Mouse (Mus musculus) thymus, adult 18-20 months (tissue): ENCODE measurements around the gene Ppm1f.
"Not testable (repeated sequence)": the region's sequence is repeated elsewhere in the genome, so short reads cannot be mapped to it uniquely, and the experiment has no call there.

Experiments
- DNase-seq, 2 experiments: peaks; one replicate each; pipeline ENCODE4 v3.0.0; 2022; ENCODE audit warnings: mixed read lengths in 2 of 2

The Ppm1f gene

GRCm38 (mm10) chr16:16896382-16897055 lies at the start of gene Ppm1f:
Ppm1f (plus strand) TSS chr16:16896469.
- DNase-seq = peak; percentile 92 to 94

DNA sequence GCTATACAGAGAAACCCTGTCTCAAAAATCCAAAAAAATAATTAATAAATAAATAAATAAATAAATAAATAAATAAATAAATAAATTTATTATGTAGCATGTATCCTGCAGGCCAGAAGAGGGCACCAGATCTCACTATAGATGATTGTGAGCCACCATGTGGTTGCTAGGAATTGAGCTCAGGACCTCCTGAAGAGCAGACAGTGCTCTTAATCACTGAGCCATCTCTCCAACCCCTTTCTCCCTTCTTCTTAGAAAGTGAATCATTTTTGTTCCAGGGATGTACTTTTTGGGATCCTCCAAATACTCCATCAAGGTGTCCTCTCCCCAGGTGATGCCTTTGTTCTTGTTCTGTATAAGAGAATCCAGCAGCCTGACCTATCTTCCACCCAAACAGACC lies 47.1 kb upstream of the Ppm1f start:
- no peak for DNase-seq

DNA sequence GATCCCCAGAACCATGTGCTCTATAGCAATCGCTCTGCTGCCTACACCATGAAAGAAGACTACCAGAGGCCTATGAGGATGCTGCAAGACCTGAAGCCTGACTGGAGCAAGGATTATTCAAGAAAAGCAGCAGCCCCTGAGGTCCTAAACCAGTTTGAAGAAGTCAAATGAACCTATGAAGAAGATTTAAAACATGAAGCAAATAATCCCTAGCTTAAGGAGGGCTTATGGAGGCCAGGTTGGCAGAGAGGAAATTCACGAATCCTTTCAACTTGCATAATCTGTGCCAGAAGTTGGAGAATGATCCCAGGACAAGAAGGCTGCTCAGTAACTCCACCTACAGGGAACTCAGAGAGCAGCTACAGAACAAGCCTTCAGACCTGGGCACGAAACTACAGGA lies 43.9 kb upstream of the Ppm1f start:
- no peak for DNase-seq

DNA sequence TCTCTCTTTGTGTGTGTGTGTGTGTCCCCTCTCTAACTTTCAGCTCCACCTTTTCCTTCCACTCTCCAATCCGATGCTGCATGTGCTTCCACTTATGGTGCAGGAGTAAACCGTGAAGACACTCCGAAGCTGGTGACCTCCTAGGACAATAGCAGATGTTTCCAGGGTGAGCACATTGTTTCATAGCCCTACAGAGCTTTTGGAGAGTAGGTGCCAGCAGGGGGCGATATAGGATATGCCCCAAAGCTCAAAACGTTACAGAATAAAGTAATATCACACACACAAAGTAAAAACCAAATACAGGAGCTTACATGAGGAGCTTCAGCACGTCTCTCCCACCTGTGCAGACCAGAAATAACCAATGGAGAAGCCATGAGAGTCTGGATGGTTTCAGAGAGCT lies 41.4 kb upstream of the Ppm1f start:
- peak; percentile 40 to 45 for DNase-seq

DNA sequence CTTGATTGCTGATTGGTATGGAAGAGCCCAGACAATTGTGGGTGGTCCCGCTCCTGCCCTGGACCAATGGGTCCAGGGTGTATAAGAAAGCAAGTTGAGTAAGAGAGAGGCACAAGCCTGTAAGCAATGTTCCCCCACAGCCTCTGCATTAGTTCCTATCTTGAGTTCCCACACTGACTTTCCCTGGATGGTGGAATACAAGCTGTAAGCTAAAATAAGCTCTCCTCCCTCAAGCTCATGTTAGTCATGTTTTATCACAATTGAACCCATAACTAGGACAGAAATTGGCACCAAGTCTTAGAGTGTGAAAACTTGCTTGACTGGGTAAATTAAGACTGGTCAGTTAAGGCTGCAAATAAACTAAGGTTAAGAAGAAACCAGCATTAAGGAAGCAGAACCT lies 40.7 kb upstream of the Ppm1f start:
- no peak for DNase-seq

DNA sequence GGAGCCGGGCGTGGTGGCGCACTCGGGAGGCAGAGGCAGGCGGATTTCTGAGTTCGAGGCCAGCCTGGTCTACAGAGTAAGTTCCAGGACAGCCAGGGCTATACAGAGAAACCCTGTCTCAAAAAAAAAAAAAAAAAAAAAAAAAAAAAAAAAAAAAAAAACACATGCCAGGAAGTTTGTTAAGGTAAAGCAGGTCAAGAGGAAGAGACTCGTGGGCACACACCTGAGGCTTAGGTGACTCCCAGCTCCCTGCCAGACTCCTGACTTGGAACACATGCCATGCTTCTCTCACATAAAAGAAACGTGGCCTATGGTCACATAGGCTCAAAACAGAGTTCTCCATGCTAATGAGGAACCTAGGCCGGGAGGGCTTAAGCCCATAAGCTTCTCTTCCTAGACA lies 40.2 kb upstream of the Ppm1f start:
- DNase-seq = not testable (repeated sequence)

DNA sequence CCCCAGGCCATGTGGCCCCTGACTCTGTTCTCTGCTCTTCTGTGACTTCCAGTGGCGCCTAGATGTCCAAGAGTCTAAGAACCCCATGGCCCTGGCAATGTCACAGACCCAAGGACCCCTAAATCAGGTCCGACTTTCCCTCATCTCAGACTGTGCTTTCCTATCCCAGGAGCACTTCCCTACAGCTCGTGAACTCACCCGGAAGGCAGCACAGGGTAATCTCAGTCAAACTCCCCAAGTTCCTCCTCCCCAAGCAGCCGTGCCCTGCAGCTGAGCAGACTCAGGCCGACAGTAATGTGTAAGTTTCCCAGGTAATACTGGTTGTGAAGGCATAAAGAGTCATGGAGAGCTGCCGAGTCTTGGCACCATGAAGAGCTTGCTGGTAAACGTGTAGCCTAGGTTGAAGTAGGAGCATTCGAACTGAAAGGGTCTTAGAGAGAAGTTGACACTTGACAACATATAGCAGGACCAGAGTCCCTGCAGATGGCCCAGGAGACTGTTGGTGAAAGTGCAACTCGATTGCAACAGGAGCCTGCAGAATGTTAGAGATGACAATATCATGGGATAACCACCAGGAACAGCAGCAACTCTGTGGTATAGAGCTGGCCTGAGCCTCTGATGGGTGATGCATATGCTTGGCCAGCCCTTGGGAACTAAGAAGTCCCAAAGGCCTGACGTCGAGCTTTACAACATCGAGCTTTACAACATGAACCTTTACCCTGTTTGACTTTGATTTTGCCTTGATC lies 39.4 kb upstream of the Ppm1f start:
- DNase-seq = no peak

DNA sequence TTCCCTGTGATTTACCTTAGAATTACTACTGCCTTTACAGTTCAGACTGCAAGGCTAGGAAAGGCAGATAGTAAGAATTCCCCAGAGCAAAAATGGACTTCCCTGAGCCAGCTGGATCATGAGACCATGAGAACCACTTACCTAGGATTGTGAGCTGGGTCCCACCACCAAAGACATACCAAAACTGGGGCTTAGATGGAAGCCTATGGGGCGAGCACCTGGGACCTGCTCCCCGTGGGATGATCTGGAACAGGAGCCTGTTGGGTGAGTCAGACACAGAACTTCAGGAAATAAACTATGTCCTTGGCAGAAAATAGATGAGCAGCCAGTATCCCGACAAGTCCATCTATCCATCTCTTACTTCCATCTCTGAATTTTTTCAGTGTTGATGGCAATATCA lies 34.0 kb upstream of the Ppm1f start:
- no peak for DNase-seq

- no peak for DNase-seq
Observed at GRCm38 (mm10) chr16:16863978-16864377, 32.3 kb upstream of the Ppm1f start, which contains the start of gene Igll1. Igll1 (minus strand) TSS chr16:16863985.

DNA sequence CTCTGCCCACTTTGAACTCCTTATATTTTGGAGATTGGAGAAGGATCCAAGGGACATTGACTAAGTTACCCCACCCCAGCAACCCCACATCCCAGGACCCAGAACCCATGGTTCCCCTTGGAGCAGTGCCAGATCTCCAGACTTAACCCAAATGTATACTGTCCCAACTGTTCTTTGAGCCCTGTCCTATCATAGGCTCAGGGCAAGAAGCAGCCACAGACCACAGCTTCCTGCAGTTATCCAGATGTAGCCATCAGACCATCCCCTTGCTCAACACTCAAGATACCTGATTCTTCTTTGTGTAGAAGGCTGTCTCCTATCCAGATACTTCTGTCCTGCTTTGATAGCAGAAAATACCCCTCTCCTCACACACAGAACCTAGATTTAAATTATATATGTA lies 31.1 kb upstream of the Ppm1f start:
- DNase-seq = no peak

GRCm38 (mm10) chr16:16865696-16866561 lies 30.3 kb upstream of the Ppm1f start:
- DNase-seq = no peak

- DNase-seq = no peak
Observed at GRCm38 (mm10) chr16:16870241-16870616, 26.0 kb upstream of the Ppm1f start.

DNA sequence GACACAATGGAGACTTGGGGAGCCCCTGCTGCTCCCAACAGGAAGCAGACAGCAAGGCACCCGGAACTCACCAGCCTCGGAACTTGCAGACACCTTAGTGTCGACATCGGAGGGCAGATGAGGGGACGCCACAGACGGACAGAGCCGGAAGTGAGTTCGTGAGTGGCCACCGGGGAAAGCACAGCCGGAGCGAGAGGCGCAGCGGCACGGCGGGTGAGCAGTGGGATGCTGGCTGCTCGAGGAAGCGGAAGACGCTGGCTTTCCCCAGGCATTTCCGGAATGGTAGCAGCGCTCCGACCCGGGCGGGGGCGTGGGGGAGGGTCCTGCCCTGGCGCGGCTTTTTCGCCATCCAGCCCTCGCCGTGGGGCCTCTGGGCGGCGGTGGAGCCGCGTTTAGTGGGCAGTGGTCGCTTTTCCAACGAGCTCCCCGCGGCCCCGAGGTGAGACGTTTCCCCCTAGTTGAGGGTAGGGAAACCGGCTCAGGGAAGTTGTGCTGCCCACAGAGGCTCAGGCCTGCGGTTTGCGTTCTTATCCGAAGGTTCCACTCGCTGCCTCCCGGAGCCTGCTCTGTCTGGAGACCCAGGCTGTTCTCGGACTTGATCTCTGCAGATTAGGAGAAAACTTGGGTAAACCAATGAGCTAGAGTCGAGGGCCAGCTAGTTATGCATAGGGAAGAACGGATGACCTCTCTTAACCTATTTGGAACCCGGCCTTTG lies 25.5 kb upstream of the Ppm1f start, which contains the start of the genes Top3b and Vpreb1:
TSS of gene Top3b (plus strand) at position 120 of the 715 bp plus-strand sequence.
TSS of gene Vpreb1 (minus strand) at position 227 of the 715 bp plus-strand sequence.
- peak; percentile 82 to 84 for DNase-seq

GRCm38 (mm10) chr16:16879025-16879424 lies 17.2 kb upstream of the Ppm1f start:
- DNase-seq = no peak

DNA sequence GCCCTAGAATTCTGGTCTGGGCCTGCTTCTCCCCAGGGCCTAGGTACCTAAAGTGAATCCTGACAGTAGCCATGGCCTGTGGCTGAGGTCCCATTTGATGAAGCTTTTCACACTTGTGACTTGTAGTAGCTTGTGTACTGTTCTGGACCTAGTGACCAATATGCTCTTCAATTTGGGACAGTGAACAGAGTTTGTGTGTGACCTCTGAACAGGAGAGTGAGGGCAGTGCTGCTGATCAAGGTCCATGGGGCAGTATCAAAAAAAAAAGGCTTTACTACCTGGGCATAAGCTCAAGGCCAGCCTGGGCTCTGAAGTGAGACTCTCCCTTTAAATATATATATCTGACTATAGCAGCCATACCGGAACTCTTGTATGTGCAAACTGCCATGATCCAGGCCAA lies 7.9 kb upstream of the Ppm1f start:
- DNase-seq = no peak

DNA sequence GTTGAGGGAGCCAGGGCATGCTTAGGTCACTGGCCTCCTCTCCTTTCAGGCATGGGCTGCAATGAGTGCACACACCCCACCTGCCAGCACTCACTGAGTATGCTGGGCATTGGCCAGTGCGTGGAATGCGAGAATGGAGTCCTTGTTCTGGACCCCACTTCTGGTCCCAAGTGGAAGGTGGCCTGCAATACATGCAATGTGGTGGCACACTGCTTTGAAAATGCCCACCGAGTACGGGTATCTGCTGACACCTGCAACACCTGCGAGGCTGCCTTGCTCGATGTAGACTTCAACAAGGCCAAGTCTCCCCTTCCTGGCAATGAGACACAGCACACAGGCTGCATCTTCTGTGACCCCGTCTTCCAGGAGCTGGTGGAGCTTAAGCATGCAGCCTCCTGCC lies 3.9 kb upstream of the Ppm1f start:
- no peak for DNase-seq

DNA sequence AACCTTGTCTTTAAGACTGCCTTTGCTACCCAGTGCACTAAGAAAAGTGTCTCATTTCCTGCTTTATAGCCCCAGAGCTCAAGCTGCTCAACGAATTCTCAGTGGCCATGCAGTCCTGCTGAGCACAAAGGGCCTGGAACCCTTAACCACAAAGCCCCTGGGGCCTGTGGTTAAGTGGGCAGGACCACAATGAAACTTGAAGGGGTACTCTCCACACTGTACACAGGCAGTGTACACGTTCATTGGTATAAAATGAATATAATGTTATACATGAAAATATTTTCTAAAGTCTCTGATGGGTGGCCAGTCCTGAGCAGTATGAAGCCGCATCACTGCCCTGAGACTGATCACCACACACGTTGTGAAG lies 271 bp upstream of the Ppm1f start:
- DNase-seq = no peak

GRCm38 (mm10) chr16:16897056-16897584 lies 851 bp downstream of the Ppm1f start:
- DNase-seq = no peak

DNA sequence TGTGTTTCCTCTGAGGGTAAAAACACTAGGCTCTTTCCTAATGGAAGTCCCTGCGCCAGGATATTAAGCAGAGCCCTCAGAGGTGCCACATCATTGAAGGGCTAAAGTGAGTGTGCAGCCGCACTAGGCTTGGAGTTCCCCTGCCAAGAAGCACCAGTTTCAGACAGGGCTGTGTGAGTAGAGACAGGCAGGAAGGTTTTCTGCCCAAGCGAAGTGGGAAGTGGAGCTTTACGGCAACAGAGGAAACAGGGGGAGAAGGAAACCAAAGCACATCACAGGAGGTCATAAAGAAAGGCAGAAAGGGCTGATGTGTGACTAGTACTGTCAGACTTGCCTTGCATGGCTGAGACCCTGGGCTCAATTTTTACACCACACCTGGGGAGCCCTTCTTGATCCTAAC lies 6.1 kb downstream of the Ppm1f start:
- no peak for DNase-seq

DNA sequence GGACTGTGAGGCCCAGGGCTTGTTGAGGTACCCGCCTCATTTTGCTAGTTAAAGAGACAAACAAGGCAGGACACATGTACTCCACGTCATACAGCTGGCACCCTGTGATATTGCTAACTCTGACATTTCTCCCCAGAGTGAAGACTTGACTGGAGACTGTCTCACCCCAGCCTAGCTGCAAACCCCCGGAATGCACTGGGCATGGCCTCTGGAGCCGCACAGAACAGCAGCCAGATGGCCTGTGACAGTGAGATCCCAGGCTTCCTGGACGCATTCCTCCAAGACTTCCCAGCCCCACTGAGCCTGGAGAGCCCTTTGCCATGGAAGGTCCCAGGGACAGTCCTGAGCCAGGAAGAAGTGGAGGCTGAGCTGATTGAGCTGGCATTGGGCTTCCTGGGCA lies 6.9 kb downstream of the Ppm1f start:
- no peak for DNase-seq

DNA sequence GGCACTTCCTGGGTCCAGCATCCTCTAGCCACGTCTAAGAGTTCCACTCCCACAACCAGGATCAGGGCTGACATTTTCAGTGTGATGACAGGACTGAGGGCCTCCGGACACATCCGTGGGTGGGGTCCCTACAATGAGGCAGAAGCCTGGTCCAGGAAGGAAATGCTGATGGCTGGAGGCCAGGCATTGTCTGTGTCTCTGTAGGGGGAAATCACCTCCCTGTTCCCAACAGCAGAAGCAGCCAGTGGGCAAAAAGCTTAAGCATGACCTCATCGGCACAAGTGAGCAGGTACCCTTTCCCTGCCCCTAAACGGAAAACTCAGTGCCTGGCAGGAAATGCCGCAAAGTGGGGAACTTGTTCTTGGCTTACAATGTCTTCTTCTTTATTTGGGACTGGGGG lies 11.5 kb downstream of the Ppm1f start:
- DNase-seq = no peak
